Mouse (Mus musculus) stomach, embryonic 16.5 days (tissue): ENCODE results near the gene Olfr283. TPM values are rescaled to one million over a fixed set of nuclear protein-coding genes. Genes with fewer than 3 reads are reported as not detected.
"Not testable (repeated sequence)": the region's sequence is repeated elsewhere in the genome, so short reads cannot be mapped to it uniquely, and the experiment has no call there.

Experiments used
- ATAC-seq: fragments of 200-750 bp; cut with Nextera tagmentation; 2 replicates; pipeline ENCODE4 v1.8.0; 2017; ENCODE audit warnings: moderate number of reproducible peaks, moderate TSS enrichment; ENCODE audit not compliant: insufficient read depth, low FRiP score
- H3K27ac ChIP-seq: fragments of 300-500 bp; sonication (generic); 2 replicates; pipeline ENCODE4 v1.5.1; 2014; ENCODE audit warnings: low read length
- H3K27me3 ChIP-seq: fragments of 300-500 bp; sonication (generic); 2 replicates; pipeline ENCODE4 v1.6.1; 2014; ENCODE audit warnings: low read length, control low read depth, mixed read lengths; ENCODE audit not compliant: control insufficient read depth, insufficient read depth
- H3K36me3 ChIP-seq: fragments of 300-500 bp; sonication (generic); 2 replicates; pipeline ENCODE4 v1.6.1; 2014; ENCODE audit warnings: low read length; ENCODE audit not compliant: control insufficient read depth, insufficient read depth
- H3K4me1 ChIP-seq: fragments of 300-500 bp; sonication (generic); 2 replicates; pipeline ENCODE4 v1.6.1; 2014; ENCODE audit warnings: low read length, control low read depth, mixed read lengths; ENCODE audit not compliant: control insufficient read depth, insufficient read depth
- H3K4me2 ChIP-seq: fragments of 300-500 bp; sonication (generic); 2 replicates; pipeline ENCODE4 v1.6.1; 2014; ENCODE audit warnings: low read depth, low read length, mixed read lengths
- H3K4me3 ChIP-seq: fragments of 300-500 bp; sonication (generic); replicated peaks from 2 replicates; pipeline ENCODE4 v1.5.1; 2014; ENCODE audit warnings: mild to moderate bottlenecking, low read length
- H3K9ac ChIP-seq: fragments of 300-500 bp; sonication (generic); 2 replicates; pipeline ENCODE4 v1.6.1; 2014; ENCODE audit warnings: low read length
- H3K9me3 ChIP-seq: fragments of 300-500 bp; sonication (generic); replicated peaks from 2 replicates; pipeline ENCODE4 v1.6.1; 2016; ENCODE audit warnings: low read length, control low read depth; ENCODE audit not compliant: control insufficient read depth
- WGBS: fragments of 180-500 bp; shearing (Covaris S2); extraction: QIAGEN DNeasy Blood & Tissue Kit; methylation state at CpG from one replicate; pipeline ENCODE4 v1.1.7; 2014; 5-methylcytosine and 5-hydroxymethylcytosine counted together
- polyA plus RNA-seq: library from polyadenylated mRNA; unstranded; fragments of >200 nt; fragmentation: Nextera tagmentation; extraction: Ambion mirVana; gene quantifications from 2 replicates; pipeline ENCODE4 v1.2.1, GENCODE M21; 2015

Olfr283 gene
- polyA plus RNA-seq, result not detected in 2 replicates

DNA sequence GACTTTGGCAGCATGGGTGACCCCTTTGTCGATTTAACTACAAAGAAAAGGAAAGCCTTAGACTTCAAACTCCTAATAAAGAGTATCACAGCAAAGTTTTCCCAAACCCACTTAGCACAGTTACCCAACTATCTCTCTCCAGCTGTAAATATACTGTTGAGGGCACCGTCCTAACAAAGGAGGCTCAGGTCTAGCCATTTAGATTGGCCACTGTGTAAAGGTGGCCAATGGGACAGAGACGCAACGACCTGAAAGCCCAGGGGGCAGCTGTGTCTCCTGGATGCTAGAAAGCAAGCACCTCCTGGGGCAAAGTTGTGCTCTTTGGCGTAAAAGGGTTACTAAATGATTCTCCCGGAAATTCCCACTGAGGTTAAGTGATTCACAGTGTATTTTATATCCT, at the start of gene Olfr283:
Gene Olfr283, minus strand, starts transcription at position 101 of the 400 bp plus-strand sequence.
- no peaks in the 10 kb centered on the region for H3K36me3 ChIP-seq
- no peak for ATAC-seq
- no peak within 1 kb of the TSS for H3K27ac ChIP-seq
- H3K4me1 ChIP-seq, result no peaks in the 10 kb centered on the region
- no peaks in the 10 kb centered on the region for H3K9me3 ChIP-seq
- 79% methylated on average over 6 of the region's 6 CpGs for WGBS
- H3K4me3 ChIP-seq, result no peak within 1 kb of the TSS
- H3K9ac ChIP-seq, result no peak within 1 kb of the TSS
- no peak within 1 kb of the TSS for H3K4me2 ChIP-seq
- no peaks in the 10 kb centered on the region for H3K27me3 ChIP-seq

DNA sequence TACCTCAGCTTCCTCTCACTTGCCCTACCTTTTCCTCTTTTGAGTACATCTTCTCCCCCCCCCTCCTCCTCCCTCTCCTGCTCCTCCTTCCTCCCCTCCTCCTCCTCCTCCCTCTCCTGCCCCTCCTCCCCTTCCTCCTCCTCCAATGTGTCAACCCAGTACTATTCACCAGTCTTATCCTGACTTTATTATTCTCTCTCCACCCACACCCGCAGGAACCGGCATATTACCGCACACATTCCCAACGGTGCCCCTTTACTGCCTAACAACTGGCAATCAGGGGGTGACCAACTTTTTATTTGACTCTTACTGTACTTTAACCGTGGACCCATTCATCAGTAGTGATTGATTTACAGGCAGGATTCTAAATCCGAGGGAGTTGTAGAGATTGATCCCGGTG, 44.4 kb upstream of the Olfr283 start:
- Histone ChIP-seq H3K36me3 (no peaks in the 10 kb centered on the region), H3K27me3 (no peaks in the 10 kb centered on the region), H3K9ac (no peak overlapping the region), H3K4me1 (no peaks in the 10 kb centered on the region), H3K9me3 (no peaks in the 10 kb centered on the region), H3K27ac (no peak overlapping the region), H3K4me2 (no peak overlapping the region), H3K4me3 (no peak overlapping the region)
- WGBS, result 74% methylated on average over 7 of the region's 7 CpGs
- ATAC-seq, result no peak; the same call in 1 of the 2 replicates

DNA sequence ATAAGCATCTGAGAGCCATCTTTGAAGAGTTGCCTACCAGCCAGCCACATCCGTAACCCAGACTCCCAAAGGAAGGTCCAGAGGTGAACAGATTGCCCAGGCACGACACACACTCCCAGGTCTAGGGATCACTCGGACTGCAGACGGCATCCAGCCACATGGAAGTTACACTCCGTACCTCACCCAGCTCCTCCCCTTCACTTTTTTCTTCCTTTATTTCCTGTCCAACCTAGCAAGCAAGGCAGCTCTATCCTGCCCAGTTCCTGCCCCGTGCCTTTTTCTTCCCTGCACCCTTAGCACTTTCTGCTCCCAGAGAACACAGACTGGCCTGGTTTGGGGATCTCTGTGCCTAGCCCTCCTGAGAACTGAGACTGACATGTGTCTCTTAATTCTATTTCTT, 44.0 kb upstream of the Olfr283 start:
- ATAC-seq, result 0 out of 2 replicates have a peak, but pooled peaks have one; percentile 37
- WGBS, result 52% methylated on average over 6 of the region's 6 CpGs
- Histone ChIP-seq H3K4me1 (no peaks in the 10 kb centered on the region), H3K9me3 (no peaks in the 10 kb centered on the region), H3K27me3 (no peaks in the 10 kb centered on the region), H3K4me3 (no peak overlapping the region), H3K9ac (no peak overlapping the region), H3K4me2 (no peak overlapping the region), H3K27ac (no peak overlapping the region), H3K36me3 (no peaks in the 10 kb centered on the region)

DNA sequence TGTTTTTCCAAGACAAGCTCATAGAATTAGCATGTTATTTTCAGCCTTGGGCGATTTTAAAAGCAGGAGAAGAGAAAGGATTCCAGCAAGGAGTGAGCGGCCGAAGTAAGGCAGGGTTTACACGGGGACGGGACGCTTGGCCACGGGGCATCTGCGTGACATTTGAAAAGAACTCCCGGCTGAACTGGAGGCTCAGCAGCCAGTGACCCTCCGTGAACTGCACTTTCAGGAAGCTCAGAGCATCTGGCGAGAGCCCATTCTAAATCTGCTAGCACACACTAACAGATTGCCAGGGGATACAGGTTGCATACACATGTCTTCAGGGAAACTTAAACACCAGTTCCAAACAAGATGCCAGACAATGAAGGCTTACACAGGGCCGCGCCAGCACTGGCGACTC, 43.6 kb upstream of the Olfr283 start:
- WGBS, result 57% methylated on average over 14 of the region's 14 CpGs
- no peak overlapping the region for H3K27ac ChIP-seq

DNA sequence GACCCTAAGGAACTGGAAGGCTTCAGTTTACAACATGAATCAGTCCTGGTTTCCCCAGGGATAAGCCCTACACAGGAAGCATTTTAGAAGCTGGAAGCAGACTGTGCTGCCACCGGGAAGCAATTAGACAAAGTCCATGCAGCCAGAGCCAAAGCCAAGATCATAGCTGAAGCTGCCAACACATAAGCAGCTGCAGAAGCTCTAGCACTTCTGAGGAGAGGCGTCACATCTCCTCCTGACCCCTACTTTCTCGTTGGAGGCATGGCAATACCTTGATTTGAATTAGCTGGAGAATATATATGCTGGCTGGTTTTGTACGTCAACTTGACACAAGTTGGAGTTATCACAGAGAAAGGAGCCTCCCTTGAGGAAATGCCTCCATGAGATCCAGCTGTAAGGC, 40.2 kb upstream of the Olfr283 start:
- no peaks in the 10 kb centered on the region for H3K9me3 ChIP-seq
- no peaks in the 10 kb centered on the region for H3K36me3 ChIP-seq
- H3K9ac ChIP-seq, result no peak overlapping the region
- WGBS, result 65% methylated on average over 4 of the region's 4 CpGs
- no peak overlapping the region for H3K4me3 ChIP-seq
- H3K4me2 ChIP-seq, result no peak overlapping the region
- no peaks in the 10 kb centered on the region for H3K27me3 ChIP-seq
- no peaks in the 10 kb centered on the region for H3K4me1 ChIP-seq
- ATAC-seq, result no peak
- H3K27ac ChIP-seq, result no peak overlapping the region

More for the DNA sequence above, 43.6 kb upstream of the Olfr283 start:
- Histone ChIP-seq H3K4me3 (no peak overlapping the region), H3K9me3 (no peaks in the 10 kb centered on the region), H3K4me1 (no peaks in the 10 kb centered on the region), H3K9ac (no peak overlapping the region), H3K4me2 (no peak overlapping the region), H3K27me3 (no peaks in the 10 kb centered on the region), H3K36me3 (no peaks in the 10 kb centered on the region)
- ATAC-seq, result no peak

DNA sequence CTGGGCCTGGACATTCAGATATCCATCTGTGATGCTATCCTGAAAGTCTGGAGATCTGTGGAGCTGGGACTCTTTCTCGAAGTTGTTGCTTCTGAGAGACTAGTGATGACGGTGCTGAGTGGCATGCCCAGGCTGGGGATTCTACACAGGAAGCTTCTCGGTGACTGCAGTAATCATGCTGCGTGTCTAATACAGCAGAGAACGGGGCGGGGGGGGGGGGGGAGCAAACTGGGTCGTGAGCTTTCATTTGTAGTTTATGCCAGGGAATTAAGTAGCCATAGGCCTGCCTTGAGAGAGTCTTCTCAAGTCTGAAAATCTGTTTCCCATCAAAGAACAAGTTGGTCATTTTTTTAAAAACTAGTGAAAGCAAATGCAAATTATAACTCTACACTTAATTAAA, 37.4 kb upstream of the Olfr283 start:
- no peak for ATAC-seq
- H3K4me3 ChIP-seq, result no peak overlapping the region
- no peaks in the 10 kb centered on the region for H3K4me1 ChIP-seq
- H3K4me2 ChIP-seq, result no peak overlapping the region
- H3K9ac ChIP-seq, result no peak overlapping the region
- H3K27ac ChIP-seq, result no peak overlapping the region
- H3K36me3 ChIP-seq, result no peaks in the 10 kb centered on the region
- 71% methylated on average over 7 of the region's 7 CpGs for WGBS
- H3K9me3 ChIP-seq, result no peaks in the 10 kb centered on the region
- no peaks in the 10 kb centered on the region for H3K27me3 ChIP-seq

DNA sequence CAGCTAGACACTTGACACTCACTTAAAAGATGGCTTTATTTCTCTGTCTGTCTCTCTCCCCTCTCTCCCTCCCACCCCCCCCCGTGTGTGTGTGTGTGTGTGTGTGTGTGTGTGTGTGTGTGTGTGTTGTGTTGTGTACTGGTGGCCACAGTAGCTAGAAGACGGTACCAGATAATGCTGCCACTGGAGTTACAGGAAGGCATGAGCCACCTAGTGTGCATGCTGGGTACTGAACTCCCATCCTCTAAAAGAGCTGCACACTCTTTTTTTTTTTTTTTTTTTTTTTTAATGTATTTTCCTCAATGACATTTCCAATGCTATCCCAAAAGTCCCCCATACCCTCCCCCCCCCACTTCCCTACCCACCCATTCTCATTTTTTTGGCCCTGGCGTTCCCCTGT, 36.5 kb upstream of the Olfr283 start:
- H3K9ac ChIP-seq, H3K4me3 ChIP-seq, ATAC-seq, H3K36me3 ChIP-seq, H3K4me1 ChIP-seq, H3K27me3 ChIP-seq, H3K9me3 ChIP-seq, H3K4me2 ChIP-seq, H3K27ac ChIP-seq: not testable (repeated sequence)
- 12% methylated on average over 2 of the region's 3 CpGs for WGBS

DNA sequence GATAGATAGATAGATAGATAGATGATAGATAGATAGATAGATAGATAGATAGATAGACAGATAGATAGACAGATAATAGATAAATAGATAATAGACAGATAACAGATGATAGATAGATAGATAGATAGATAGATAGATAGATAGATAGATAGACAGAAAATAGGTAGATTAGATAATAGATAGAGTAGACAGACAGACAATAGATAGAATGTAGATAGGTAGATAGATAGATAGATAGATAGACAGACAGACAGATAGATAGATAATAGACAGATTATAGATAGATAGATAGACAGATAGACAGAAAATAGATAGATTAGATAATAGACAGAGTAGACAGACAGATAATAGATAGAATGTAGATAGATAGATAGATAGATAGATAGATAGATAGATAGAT, 36.1 kb upstream of the Olfr283 start:
- not testable (repeated sequence) for ATAC-seq, H3K4me3 ChIP-seq, H3K27ac ChIP-seq, H3K9ac ChIP-seq, H3K4me2 ChIP-seq, H3K27me3 ChIP-seq, H3K9me3 ChIP-seq, H3K36me3 ChIP-seq, H3K4me1 ChIP-seq

DNA sequence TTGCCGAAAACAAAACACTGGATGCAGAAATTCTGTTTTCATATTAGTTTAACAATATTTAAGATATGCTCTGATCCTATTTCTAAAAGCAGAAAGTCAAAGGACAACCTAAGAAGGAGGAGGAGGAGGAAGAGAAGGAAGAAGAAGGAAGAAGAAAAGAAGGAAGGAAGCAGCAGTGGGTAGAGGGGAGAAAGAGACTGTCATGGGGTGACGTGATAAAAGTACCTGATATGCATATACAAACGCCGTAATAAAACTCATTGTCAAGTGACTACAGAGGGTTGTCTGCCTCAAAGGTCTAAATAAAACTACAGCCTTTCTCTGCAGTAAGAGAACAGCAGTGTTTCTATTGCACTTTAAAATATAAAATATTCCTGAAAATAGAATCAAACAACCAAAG, 35.2 kb upstream of the Olfr283 start:
- H3K36me3 ChIP-seq, result no peaks in the 10 kb centered on the region
- 78% methylated on average over 4 of the region's 4 CpGs for WGBS
- no peak for ATAC-seq

DNA sequence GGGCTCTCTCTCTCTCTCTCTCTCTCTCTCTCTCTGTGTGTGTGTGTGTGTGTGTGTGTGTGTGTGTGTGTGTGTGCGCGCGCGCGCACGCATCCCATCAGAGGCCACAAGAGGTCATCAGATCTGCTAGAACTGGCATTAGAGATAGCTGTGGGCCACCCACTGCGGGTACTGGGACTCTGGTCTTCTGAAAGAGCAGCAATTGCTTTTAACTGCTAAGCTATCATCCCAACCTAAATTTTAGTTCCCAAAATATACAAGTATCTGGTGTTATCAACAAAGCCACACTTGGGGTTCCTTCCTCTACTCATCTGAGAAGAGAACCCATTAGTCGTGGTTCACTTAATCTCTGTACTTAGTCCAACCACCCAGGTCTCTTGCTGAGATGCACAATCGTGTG, 29.5 kb upstream of the Olfr283 start:
- 92% methylated on average over 9 of the region's 9 CpGs for WGBS
- no peak for ATAC-seq
- no peaks in the 10 kb centered on the region for H3K36me3 ChIP-seq

More for the DNA sequence above, 35.2 kb upstream of the Olfr283 start:
- Histone ChIP-seq H3K27ac (no peak overlapping the region), H3K9ac (no peak overlapping the region), H3K4me2 (no peak overlapping the region), H3K4me3 (no peak overlapping the region), H3K27me3 (no peaks in the 10 kb centered on the region), H3K9me3 (no peaks in the 10 kb centered on the region), H3K4me1 (no peaks in the 10 kb centered on the region)

More for the DNA sequence above, 29.5 kb upstream of the Olfr283 start:
- Histone ChIP-seq H3K27me3 (no peaks in the 10 kb centered on the region), H3K9ac (no peak overlapping the region), H3K4me3 (no peak overlapping the region), H3K4me2 (no peak overlapping the region), H3K4me1 (no peaks in the 10 kb centered on the region), H3K9me3 (no peaks in the 10 kb centered on the region), H3K27ac (no peak overlapping the region)
